Mouse (Mus musculus) thymus, adult 2 months (tissue): Measurements from ENCODE around the gene Zdhhc20. TPM values are rescaled to one million over a fixed set of nuclear protein-coding genes. Genes with fewer than 3 reads are reported as not detected.
"Not testable (repeated sequence)": the region's sequence is repeated elsewhere in the genome, so short reads cannot be mapped to it uniquely, and the experiment has no call there.

Source experiments
- DNase-seq: peaks from one replicate; pipeline ENCODE4 v3.0.0; 2021
- H3K27ac ChIP-seq: fragments of 200-500 bp; 2 replicates; pipeline ENCODE4 v1.5.1; 2012; ENCODE audit warnings: low read length, control low read depth; ENCODE audit not compliant: control insufficient read depth, insufficient read depth
- H3K27me3 ChIP-seq: fragments of 200-500 bp; 2 replicates; pipeline ENCODE4 v1.6.1; 2012; ENCODE audit warnings: mild to moderate bottlenecking, low read length, moderate library complexity, mixed read lengths; ENCODE audit not compliant: control insufficient read depth, insufficient read depth
- H3K36me3 ChIP-seq: fragments of 200-500 bp; 2 replicates; pipeline ENCODE4 v1.6.1; 2012; ENCODE audit warnings: mild to moderate bottlenecking, low read length, moderate library complexity; ENCODE audit not compliant: control insufficient read depth, insufficient read depth
- H3K4me1 ChIP-seq: fragments of 200-500 bp; replicated peaks from 2 replicates; pipeline ENCODE4 v1.6.1; 2012; ENCODE audit warnings: low read length; ENCODE audit not compliant: control insufficient read depth, insufficient read depth
- H3K4me3 ChIP-seq: fragments of 200-500 bp; 2 replicates; pipeline ENCODE4 v1.5.1; 2012; ENCODE audit warnings: mild to moderate bottlenecking, low read length, control low read depth, moderate library complexity; ENCODE audit not compliant: control insufficient read depth, insufficient read depth
- CTCF ChIP-seq: fragments of 200-500 bp; IDR thresholded peaks from 2 replicates; pipeline ENCODE4 v1.5.1; 2012; ENCODE audit warnings: mild to moderate bottlenecking, control low read depth, low read length, moderate library complexity, borderline replicate concordance; ENCODE audit not compliant: control insufficient read depth, poor library complexity, insufficient read depth; ENCODE audit errors: extremely low read depth
- POLR2A ChIP-seq: fragments of 200-500 bp; IDR thresholded peaks from 2 replicates; pipeline ENCODE4 v1.6.1; 2012; ENCODE audit warnings: mild to moderate bottlenecking, low read length, control low read depth, moderate library complexity; ENCODE audit not compliant: control insufficient read depth, poor library complexity, insufficient read depth; ENCODE audit errors: extremely low read depth
- WGBS: fragments of 180-500 bp; shearing (Covaris S2); methylation state at CpG from one replicate; pipeline ENCODE4 v1.1.7; 2018; 5-methylcytosine and 5-hydroxymethylcytosine counted together
- polyA plus RNA-seq: library from polyadenylated mRNA; depleted of rRNA; stranded (reverse); fragments of >200 nt; gene quantifications from 2 replicates; pipeline ENCODE4 v1.2.3, GENCODE M21; 2012

Zdhhc20 gene
- polyA plus RNA-seq, 1 experiment: 12.4 TPM

GRCm38 (mm10) chr14:57910501-57911068, 20.5 kb upstream of the Zdhhc20 start:
- WGBS: 20% methylated on average over 26 of the region's 26 CpGs
- Histone ChIP-seq H3K4me3 (peak overlapping the region; percentile 36), H3K4me1 (peaks cover 21% of the 10 kb centered on the region), H3K27me3 (no peaks in the 10 kb centered on the region), H3K36me3 (no peaks in the 10 kb centered on the region), H3K27ac (peak overlapping the region; percentile 46; the same call in 1 of the 2 replicates)
- peak; percentile 85 for DNase-seq
- no peak for TF ChIP-seq POLR2A
- peak; percentile 76; the same call in 1 of the 2 replicates for TF ChIP-seq CTCF

- no peaks in the 10 kb centered on the region for H3K27me3 ChIP-seq
- H3K4me3 ChIP-seq: no peak overlapping the region
- H3K27ac ChIP-seq: no peak overlapping the region
- no peaks in the 10 kb centered on the region for H3K36me3 ChIP-seq
- TF ChIP-seq CTCF (no peak), POLR2A (no peak)
- no peak for DNase-seq
- 94% methylated on average over 5 of the region's 5 CpGs for WGBS
- H3K4me1 ChIP-seq: peaks cover 21% of the 10 kb centered on the region
Measured at GRCm38 (mm10) chr14:57909297-57909696, 19.2 kb upstream of the Zdhhc20 start.

DNA sequence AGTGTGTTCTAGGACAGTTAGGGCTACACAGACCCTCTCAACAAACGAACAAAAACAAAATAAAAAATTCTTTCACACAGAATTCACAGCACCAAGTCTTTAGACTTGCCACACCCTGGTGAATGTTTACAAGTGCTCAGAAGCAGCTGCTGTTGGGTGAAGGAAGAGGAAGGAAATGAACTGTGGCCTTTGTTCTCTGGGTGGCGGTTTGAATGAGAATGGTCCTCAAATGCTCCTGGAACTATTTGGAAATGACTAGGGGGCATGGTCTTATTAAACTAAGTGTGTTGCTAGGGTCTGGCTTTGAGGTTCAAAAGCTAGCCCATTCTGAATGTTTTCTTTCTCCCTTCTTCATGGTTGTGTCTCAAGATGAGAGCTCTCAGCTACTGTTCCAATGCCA, 18.4 kb upstream of the Zdhhc20 start:
- DNase-seq: peak; percentile 53

GRCm38 (mm10) chr14:57901998-57902397, 11.9 kb upstream of the Zdhhc20 start:
- H3K27ac ChIP-seq: no peak overlapping the region
- TF ChIP-seq CTCF (no peak), POLR2A (no peak)
- WGBS: 87% methylated on average over 1 of the region's 1 CpGs
- no peaks in the 10 kb centered on the region for H3K27me3 ChIP-seq
- no peak overlapping the region for H3K4me3 ChIP-seq
- H3K4me1 ChIP-seq: peaks cover 1% of the 10 kb centered on the region
- DNase-seq: no peak
- H3K36me3 ChIP-seq: no peaks in the 10 kb centered on the region

More for the DNA sequence above, 18.4 kb upstream of the Zdhhc20 start:
- peak overlapping the region; percentile 84 for H3K27ac ChIP-seq
- no peaks in the 10 kb centered on the region for H3K27me3 ChIP-seq
- TF ChIP-seq CTCF: no peak
- no peak for TF ChIP-seq POLR2A
- 5% methylated on average over 2 of the region's 2 CpGs for WGBS
- no peak overlapping the region for H3K4me3 ChIP-seq
- no peaks in the 10 kb centered on the region for H3K36me3 ChIP-seq
- peaks cover 21% of the 10 kb centered on the region for H3K4me1 ChIP-seq

DNA sequence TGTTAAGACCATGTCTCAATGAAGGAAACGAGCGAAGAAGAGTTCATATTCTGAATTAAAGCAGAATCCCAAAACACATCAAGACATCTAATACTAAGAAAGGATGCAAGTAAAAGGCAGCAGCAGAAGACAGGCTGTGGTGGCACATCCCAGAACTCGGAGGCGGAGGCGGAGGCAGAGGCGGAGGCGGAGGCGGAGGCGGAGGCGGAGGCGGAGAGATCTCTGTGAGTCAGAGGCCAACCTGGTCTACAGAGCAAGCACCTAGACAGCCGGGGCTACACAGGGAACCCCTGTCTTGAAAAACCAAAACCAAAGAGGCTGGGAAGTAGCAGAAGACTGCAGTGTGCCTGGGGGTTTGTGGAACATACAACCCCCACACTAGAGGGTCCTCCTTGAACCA, 6.8 kb upstream of the Zdhhc20 start:
- peaks cover 5% of the 10 kb centered on the region; the same call in 1 of the 2 replicates for H3K4me1 ChIP-seq
- no peaks in the 10 kb centered on the region for H3K36me3 ChIP-seq
- WGBS: 90% methylated on average over 12 of the region's 12 CpGs
- no peak overlapping the region for H3K4me3 ChIP-seq
- no peak for DNase-seq
- TF ChIP-seq CTCF: no peak
- H3K27me3 ChIP-seq: no peaks in the 10 kb centered on the region
- H3K27ac ChIP-seq: no peak overlapping the region

DNA sequence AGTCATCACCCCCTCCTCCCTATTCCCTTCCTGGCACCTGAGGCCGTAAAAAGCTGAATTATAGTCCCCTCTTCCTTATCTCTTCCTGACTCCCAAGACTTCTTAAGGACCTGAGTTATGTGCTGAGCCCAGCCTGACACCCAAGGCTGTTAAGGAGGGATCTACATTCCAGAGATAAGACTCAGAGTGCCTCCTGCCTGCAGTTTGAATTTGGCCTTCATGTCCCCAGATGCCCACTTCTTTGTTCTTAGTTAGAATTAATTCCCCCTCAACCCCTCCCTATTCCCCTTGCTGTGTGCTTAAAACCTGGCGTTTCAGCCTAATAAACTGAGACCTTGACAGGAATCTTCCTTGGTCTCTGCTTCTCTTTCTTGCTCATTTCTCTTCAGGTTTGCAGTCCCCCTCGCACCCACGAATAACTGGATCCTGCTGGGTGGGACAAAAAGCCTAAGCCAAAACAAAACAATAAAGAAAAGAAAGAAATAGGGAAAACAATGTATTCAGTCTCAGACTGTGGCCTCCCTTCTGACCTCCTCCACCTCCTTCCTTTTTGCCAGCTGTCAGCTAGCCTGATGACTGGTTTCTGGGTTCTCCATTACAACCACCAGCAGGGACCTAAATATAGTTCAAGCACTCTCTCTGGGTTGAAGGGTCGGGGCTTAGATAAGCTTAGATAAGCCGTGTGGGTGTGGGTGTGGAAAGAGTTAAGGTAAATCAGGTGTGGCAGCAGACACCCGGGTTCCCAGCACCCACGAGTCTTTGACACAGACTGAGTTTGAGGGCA, 6.2 kb upstream of the Zdhhc20 start:
- not testable (repeated sequence) for H3K36me3 ChIP-seq, DNase-seq, H3K4me1 ChIP-seq, H3K27me3 ChIP-seq, H3K4me3 ChIP-seq, H3K27ac ChIP-seq
- 48% methylated on average over 8 of the region's 8 CpGs for WGBS
